Mouse (Mus musculus): Measurements from ENCODE around the gene Zzz3.

Gene Zzz3

GRCm38 (mm10) chr3:152497084-152497483 lies 101.8 kb downstream of the Zzz3 start:
- no peak for DNase-seq (ENCODE audit: low spot score in 2 of 2)

GRCm38 (mm10) chr3:152497842-152498241 lies 102.6 kb downstream of the Zzz3 start:
- DNase-seq (ENCODE audit: low spot score in 2 of 2): no peak

DNA sequence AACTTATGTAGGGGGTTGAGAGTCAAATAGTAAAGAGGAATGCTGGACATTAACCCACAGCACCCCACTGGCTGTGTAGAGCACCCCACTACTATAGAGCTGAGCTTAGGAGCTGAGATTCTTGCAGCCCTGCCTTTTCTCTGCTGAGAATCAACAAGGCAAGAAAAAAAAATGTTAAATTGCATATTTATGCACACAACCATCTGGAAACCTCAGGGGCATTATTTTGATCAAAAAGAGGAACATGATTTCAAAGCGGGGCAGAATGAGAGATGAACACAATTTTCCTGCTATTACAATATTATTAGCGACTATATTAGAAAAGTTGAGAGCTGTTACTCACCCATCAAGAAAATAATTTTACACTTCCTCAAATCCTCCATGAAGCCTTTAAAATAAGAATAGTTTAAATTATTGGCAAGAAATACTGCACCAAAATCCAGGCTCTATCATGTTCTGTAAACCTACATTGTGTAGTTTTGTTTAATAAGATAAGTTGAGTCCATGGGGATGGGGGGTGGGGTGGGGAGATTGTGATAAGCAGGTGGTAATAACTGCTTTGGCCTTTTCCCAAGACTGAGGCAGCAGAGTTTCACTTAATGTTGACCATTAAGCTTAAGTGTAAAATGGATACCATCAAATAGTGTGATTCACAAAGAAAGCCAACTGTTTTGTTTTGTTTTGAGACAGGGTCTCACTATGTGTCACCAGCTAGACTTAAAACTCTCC lies 103.9 kb downstream of the Zzz3 start:
- no peak for DNase-seq (ENCODE audit: low spot score in 2 of 2)

- no peak for DNase-seq (ENCODE audit: low spot score in 2 of 2)
These were observed 112.6 kb downstream of the Zzz3 start for GRCm38 (mm10) chr3:152507900-152508299.

DNA sequence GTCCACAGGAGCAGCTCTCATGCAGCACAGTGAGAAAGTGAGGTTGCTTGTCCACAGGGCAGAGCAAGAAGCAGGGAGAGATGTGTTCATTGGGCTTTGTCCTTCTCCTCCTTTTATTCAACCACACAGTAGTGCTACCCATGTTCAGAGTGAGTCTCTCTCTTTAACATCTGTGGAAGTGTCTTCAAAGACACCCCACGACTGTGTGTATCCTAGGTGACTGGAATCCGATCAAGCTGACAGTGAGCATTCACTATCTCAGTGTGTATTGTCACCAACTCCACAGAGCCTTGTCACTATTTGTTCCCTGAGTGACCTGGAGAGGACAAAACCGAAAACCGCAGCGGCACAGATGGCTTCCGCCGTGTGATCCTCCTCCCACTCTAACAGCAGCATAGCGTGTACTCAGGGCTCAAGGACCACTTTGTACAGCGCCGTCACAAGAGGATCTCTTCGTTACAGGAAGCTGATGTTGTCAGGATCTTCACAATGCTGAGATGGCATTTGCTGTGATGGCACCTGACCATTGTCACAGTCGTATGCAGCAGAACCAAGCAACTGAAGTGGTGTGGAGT lies 113.2 kb downstream of the Zzz3 start:
- DNase-seq (ENCODE audit: low spot score in 2 of 2): no peak

DNA sequence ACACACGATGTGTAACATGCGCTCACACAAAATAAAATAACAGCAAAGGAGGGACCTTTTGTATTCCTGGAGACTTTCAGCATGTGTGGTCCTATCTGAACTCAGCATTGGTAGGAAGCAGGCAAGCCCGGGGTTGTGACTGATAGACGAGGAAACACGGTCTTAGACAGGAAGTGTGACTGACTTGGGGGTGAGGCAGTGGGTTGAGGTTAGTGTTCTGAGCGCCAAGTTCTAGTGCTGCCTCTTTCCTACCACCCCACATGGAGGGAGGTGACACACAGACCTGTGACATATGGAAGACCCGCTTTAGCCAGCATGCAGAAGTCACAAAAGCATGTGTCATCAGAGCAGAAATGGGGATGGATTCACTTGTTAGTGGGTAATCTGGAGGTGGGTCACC lies 114.0 kb downstream of the Zzz3 start:
- DNase-seq (ENCODE audit: low spot score in 2 of 2): no peak
